Mouse (Mus musculus) hindbrain, embryonic 11.5 days (tissue): ENCODE results near the gene Mfsd9. TPM values are rescaled to one million over a fixed set of nuclear protein-coding genes. Genes with fewer than 3 reads are reported as not detected.
A peak's percentile ranks its signal among the peaks of the same experiment; 100 is the strongest.

Source experiments
- ATAC-seq: fragments of 200-750 bp; cut with Nextera tagmentation; 2 replicates; pipeline ENCODE4 v1.8.0; 2017; ENCODE audit warnings: mild to moderate bottlenecking, moderate TSS enrichment, moderate library complexity; ENCODE audit not compliant: low FRiP score
- DNase-seq: peaks from one replicate; pipeline ENCODE4 v3.0.0-alpha.2; 2015; ENCODE audit warnings: low spot score
- H3K27ac ChIP-seq: fragments of 300-500 bp; sonication (generic); 2 replicates; pipeline ENCODE4 v1.5.1; 2014; ENCODE audit warnings: mild to moderate bottlenecking, low read depth, low read length
- H3K27me3 ChIP-seq: fragments of 300-500 bp; sonication (generic); 2 replicates; pipeline ENCODE4 v1.6.1; 2014; ENCODE audit warnings: mild to moderate bottlenecking, low read length, moderate library complexity, mixed read lengths; ENCODE audit not compliant: control insufficient read depth, insufficient read depth
- H3K36me3 ChIP-seq: fragments of 300-500 bp; sonication (generic); 2 replicates; pipeline ENCODE4 v1.6.1; 2014; ENCODE audit warnings: mild to moderate bottlenecking, low read length, moderate library complexity, mixed read lengths; ENCODE audit not compliant: control insufficient read depth, insufficient read depth
- H3K4me1 ChIP-seq: fragments of 300-500 bp; sonication (generic); replicated peaks from 2 replicates; pipeline ENCODE4 v1.6.1; 2014; ENCODE audit warnings: low read length, mixed read lengths; ENCODE audit not compliant: control insufficient read depth, insufficient read depth
- H3K4me2 ChIP-seq: fragments of 300-500 bp; sonication (generic); replicated peaks from 2 replicates; pipeline ENCODE4 v1.6.1; 2014; ENCODE audit warnings: mild to moderate bottlenecking, low read depth, low read length
- H3K4me3 ChIP-seq: fragments of 300-500 bp; sonication (generic); 2 replicates; pipeline ENCODE4 v1.5.1; 2014; ENCODE audit warnings: low read depth, low read length
- H3K9ac ChIP-seq: fragments of 300-500 bp; sonication (generic); 2 replicates; pipeline ENCODE4 v1.6.1; 2014; ENCODE audit warnings: low read depth, low read length
- H3K9me3 ChIP-seq: fragments of 300-500 bp; sonication (generic); 2 replicates; pipeline ENCODE4 v1.6.1; 2016; ENCODE audit warnings: low read length; ENCODE audit not compliant: control insufficient read depth
- WGBS: fragments of 180-500 bp; shearing (Covaris S2); extraction: QIAGEN DNeasy Blood & Tissue Kit; methylation state at CpG from one replicate; pipeline ENCODE4 v1.1.7; 2014; 5-methylcytosine and 5-hydroxymethylcytosine counted together
- polyA plus RNA-seq: library from polyadenylated mRNA; unstranded; fragments of >200 nt; fragmentation: Nextera tagmentation; extraction: Ambion mirVana; gene quantifications from 2 replicates; pipeline ENCODE4 v1.2.1, GENCODE M21; 2014

Gene Mfsd9
- 3.2 and 4.3 TPM in 2 replicates for polyA plus RNA-seq

DNA sequence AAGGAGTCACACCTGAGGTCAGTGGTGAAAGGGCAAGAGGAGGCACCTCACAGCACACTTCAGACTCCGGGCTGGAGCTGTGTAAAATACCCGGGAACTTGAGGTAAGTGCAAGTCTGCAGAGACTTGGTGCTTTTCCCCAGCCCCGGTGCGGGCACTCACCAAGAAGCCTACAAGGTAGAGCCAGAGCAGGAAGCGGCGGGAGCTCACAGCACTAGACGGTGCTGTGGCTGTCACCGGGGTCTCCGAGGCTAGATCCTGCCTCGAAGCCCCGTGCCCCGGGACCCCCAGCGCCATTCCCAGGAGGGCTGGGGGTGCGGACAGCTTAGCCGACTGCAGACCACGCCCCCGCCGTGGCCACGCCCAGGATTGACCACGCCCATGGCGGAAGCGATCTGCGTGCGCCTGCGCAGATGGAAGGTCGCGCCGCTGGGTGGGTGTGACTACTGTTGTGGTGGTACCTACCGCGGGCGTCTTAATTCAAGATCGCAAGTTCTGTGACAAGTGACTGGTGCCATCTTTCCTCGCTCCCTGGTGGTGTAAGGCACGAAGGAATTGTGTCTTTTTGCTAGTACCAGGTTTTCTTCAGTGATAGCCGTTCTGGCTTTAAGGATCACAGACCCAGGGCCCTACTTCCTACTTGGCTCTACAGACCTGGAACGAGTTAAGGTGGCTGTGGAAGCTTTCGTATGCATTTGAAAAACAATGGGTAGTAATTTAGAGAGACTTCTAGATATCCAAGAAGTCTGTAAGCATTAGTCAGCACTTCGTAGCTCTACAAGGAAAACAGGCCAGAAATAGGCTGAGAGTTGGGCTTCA, at the start of gene Mfsd9:
Gene Mfsd9 (minus strand): TSS at position 364 of the 818 bp plus-strand sequence.
- Histone ChIP-seq H3K27me3 (no peaks in the 10 kb centered on the region), H3K27ac (no peak within 1 kb of the TSS), H3K9me3 (no peaks in the 10 kb centered on the region), H3K4me2 (peak within 1 kb of the TSS; percentile 71), H3K4me3 (peak within 1 kb of the TSS; percentile 60), H3K36me3 (no peaks in the 10 kb centered on the region), H3K4me1 (no peaks in the 10 kb centered on the region), H3K9ac (peak within 1 kb of the TSS; percentile 60)
- WGBS, result 5% methylated on average over 38 of the region's 38 CpGs
- peak; percentile 95 for DNase-seq
- ATAC-seq, result peak; percentile 97

DNA sequence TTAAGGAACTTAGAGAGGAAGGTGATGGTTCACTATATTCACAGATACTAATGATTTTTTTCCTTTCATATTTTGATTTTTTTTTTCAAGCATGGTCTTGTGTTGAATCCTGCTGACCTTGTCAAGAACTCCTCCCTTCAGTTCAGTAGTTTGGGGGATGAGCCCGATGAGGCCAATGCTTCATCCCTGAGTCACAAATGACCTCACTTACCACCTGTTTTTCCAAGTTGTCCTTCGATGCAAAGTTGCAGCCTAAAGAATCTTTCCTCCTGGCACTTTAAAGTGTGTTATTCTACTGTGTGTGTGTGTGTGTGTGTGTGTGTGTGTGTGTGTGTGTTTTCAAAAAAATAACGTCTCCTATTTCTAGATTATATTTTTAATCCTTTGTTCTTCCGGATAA, 45.0 kb upstream of the Mfsd9 start:
- Histone ChIP-seq H3K4me1 (no peaks in the 10 kb centered on the region), H3K27me3 (no peaks in the 10 kb centered on the region), H3K27ac (no peak overlapping the region), H3K9ac (no peak overlapping the region), H3K36me3 (no peaks in the 10 kb centered on the region), H3K4me2 (no peak overlapping the region), H3K4me3 (no peak overlapping the region), H3K9me3 (no peaks in the 10 kb centered on the region)
- DNase-seq (no peak), ATAC-seq (no peak)
- WGBS, result 95% methylated on average over 4 of the region's 4 CpGs

DNA sequence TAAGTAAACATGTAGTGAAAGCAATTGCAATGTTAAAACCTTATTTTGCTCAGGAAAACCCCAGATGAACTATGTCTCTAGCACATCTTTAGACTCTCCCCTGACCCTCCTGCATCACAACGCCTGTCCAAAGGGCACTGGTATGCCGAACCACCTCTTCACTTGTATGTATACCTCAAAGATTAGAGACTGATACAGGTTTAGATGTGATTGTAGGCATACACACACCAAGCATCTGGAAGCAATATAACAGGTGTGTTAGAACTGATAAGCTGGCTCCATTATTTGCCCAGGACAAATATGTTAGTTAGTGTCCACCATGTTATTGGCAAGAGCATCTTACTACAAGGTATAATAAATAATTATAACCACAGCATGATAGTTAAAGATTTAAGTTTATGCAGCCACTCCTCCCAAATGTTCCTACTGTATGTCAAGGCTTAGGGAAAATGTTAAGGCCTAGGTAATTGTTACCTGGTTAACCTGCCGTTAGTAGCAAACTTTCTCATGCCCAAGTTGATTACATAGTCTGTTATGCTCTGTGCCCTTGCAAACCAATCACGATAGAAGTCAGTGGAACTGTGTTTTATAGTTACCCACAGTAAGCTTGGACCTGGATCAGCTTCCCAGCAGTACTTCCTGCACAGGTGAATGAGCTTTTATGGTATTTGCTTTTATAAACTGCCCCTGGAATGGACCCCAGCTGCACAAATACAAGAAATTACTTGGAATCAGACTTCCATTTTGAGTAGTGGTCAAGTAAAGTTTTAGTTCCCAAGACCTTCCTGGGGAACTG, 40.4 kb upstream of the Mfsd9 start:
- Histone ChIP-seq H3K4me2 (no peak overlapping the region), H3K27me3 (no peaks in the 10 kb centered on the region), H3K36me3 (no peaks in the 10 kb centered on the region), H3K4me3 (no peak overlapping the region), H3K4me1 (no peaks in the 10 kb centered on the region), H3K9ac (no peak overlapping the region), H3K27ac (no peak overlapping the region), H3K9me3 (no peaks in the 10 kb centered on the region)
- DNase-seq (no peak), ATAC-seq (no peak)
- 92% methylated on average over 4 of the region's 4 CpGs for WGBS

DNA sequence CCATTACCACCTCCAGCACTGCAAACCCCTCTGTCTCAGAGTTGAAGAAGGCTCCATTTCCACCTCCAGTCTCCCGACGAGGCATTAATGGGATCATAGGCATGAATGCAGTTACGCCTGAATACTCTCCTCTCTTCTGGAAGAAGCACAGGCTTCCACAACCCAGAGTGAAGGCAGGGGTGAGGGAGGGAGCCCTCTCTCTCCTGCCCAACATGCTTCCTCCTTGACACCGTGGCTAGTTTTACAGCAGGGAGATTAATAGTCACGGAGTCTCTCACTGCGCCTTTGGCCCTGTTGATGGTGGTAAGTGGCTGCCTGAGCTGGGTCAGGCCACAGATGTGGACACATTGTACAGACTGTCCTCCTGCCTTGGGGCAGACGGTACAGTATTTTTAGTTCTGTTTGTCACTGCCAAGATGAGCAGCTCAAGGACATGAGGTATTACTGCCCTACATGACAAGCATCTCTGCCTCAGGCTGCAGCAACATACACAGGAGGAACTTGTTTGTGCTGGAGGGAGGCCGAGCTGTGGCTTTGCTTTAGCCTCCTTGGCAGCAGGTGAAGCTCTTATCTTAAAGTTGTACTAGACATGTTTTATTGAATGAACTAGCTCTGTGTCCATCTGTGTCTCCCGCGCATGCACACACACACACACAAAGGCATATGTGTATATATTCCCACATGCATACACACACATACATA, 38.9 kb upstream of the Mfsd9 start:
- DNase-seq, result no peak
- no peak for ATAC-seq
- Histone ChIP-seq H3K4me1 (no peaks in the 10 kb centered on the region), H3K36me3 (no peaks in the 10 kb centered on the region), H3K4me3 (no peak overlapping the region), H3K27ac (no peak overlapping the region), H3K27me3 (no peaks in the 10 kb centered on the region), H3K4me2 (no peak overlapping the region), H3K9me3 (no peaks in the 10 kb centered on the region), H3K9ac (no peak overlapping the region)
- WGBS, result 77% methylated on average over 10 of the region's 10 CpGs

DNA sequence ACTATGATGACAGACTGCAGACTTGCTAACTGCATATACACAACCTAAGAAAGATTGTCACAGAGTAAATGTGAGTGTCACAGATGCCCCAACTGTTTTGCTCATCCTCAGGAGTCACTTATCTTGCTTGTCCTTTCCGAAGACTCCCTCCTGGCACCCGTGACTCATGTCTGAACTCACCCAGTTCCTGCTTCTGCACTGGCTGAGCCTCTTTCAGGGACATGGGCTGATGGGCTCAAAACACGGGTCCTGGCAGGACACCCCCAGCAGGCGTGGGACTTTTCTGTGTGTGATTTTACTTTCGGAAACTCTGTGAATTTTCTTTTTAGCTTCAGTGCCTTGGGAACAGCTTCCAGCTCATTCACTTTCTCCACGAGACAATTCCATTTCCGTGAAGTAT, 35.3 kb upstream of the Mfsd9 start:
- H3K27ac ChIP-seq, result no peak overlapping the region
- DNase-seq (no peak), ATAC-seq (no peak)
- WGBS, result 82% methylated on average over 7 of the region's 7 CpGs
- no peak overlapping the region for H3K9ac ChIP-seq
- no peaks in the 10 kb centered on the region for H3K27me3 ChIP-seq
- no peaks in the 10 kb centered on the region for H3K36me3 ChIP-seq
- H3K4me2 ChIP-seq, result no peak overlapping the region
- H3K9me3 ChIP-seq, result no peaks in the 10 kb centered on the region
- no peak overlapping the region for H3K4me3 ChIP-seq
- H3K4me1 ChIP-seq, result no peaks in the 10 kb centered on the region

DNA sequence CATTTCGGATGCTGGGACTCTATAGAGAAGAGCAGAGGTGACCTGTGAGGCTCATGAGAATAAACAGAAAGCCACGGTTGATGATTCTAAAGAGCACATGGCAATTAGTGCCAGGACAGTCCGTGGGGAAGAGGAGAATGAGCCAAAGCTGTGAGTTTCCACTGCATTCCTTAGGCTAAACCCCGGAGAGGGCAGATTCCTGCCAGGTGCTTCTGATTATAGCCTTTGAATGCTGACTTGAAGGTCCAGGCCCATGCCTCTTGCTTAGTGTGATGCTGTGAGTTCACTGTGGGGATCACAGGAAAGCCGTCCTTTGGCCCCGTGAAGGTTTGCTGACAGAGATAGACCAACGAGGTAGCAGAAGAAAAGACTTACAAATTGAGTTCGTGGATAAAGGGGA, 34.4 kb upstream of the Mfsd9 start:
- H3K4me1 ChIP-seq, result no peaks in the 10 kb centered on the region
- H3K27ac ChIP-seq, result no peak overlapping the region
- no peak overlapping the region for H3K9ac ChIP-seq
- no peaks in the 10 kb centered on the region for H3K9me3 ChIP-seq
- no peak for DNase-seq
- no peak overlapping the region for H3K4me2 ChIP-seq
- WGBS, result 65% methylated on average over 8 of the region's 8 CpGs
- no peak overlapping the region for H3K4me3 ChIP-seq
- no peaks in the 10 kb centered on the region for H3K36me3 ChIP-seq
- no peaks in the 10 kb centered on the region for H3K27me3 ChIP-seq
- ATAC-seq, result no peak

DNA sequence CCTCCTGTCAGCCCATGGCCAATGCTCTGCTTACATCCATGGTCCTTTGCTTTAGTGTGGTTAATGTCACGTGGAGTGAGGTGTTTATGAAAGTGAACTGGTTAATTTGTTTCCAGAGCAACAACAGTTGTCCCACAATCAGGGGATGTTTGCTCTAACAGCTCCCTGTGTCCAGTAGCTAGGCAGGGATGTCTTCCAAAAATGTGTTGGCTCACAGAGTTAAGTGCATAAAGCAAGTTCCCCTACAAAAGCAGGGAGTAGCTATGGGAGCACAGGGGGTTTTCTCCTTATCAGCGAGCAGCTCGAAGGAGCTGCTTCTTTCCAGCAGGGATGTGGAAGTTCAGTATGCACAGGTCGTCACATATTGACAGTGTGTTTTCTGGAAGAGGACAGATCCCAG, 34.0 kb upstream of the Mfsd9 start:
- Histone ChIP-seq H3K4me2 (no peak overlapping the region), H3K4me3 (no peak overlapping the region), H3K4me1 (no peaks in the 10 kb centered on the region), H3K36me3 (no peaks in the 10 kb centered on the region), H3K9ac (no peak overlapping the region), H3K27ac (no peak overlapping the region), H3K27me3 (no peaks in the 10 kb centered on the region), H3K9me3 (no peaks in the 10 kb centered on the region)
- no peak for ATAC-seq
- no peak for DNase-seq
- WGBS, result 85% methylated on average over 4 of the region's 4 CpGs

DNA sequence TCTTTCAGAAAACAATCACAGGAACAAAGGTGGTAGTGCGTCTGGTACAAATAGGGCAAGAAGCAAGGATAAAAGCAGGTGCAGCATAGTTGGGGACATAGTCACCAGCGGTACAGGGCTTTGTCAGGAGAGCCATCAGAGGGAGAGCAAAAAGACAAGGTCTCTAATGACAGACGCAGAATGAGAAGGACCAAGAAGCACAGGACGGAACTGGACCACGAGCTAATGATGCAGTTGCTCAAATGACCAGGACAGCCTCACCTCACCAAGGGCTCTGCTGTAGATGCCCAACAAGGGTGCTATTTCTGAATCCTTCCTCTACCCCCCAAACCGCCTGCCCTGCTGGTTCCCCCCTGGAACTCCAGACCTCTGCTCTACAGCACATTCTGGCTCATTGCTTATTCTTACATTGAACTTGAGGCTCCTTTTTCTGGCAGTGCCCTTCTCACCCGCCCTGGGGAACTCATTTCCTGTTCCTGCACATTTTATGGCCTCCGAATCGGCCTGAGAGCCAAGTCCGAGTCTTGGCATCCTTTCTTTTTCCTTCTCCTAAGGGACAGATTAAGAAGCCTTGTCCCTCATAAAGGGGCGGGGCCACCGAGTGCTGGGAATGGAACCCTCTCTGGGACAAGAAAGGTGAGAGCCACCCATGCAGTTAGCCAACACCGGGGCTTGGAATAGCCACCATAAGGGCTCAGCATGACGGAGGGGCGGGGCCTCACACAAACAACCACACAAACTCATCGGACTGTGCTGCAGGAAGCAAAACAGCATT, 24.8 kb upstream of the Mfsd9 start:
- Histone ChIP-seq H3K4me3 (no peak overlapping the region), H3K9me3 (no peaks in the 10 kb centered on the region), H3K27ac (no peak overlapping the region), H3K27me3 (no peaks in the 10 kb centered on the region), H3K4me1 (no peaks in the 10 kb centered on the region), H3K9ac (no peak overlapping the region), H3K4me2 (no peak overlapping the region), H3K36me3 (no peaks in the 10 kb centered on the region)
- no peak for ATAC-seq
- no peak for DNase-seq
- 71% methylated on average over 16 of the region's 16 CpGs for WGBS
